ENCODE assay signal across 28 mouse cellular contexts in the genomic region with DNA sequence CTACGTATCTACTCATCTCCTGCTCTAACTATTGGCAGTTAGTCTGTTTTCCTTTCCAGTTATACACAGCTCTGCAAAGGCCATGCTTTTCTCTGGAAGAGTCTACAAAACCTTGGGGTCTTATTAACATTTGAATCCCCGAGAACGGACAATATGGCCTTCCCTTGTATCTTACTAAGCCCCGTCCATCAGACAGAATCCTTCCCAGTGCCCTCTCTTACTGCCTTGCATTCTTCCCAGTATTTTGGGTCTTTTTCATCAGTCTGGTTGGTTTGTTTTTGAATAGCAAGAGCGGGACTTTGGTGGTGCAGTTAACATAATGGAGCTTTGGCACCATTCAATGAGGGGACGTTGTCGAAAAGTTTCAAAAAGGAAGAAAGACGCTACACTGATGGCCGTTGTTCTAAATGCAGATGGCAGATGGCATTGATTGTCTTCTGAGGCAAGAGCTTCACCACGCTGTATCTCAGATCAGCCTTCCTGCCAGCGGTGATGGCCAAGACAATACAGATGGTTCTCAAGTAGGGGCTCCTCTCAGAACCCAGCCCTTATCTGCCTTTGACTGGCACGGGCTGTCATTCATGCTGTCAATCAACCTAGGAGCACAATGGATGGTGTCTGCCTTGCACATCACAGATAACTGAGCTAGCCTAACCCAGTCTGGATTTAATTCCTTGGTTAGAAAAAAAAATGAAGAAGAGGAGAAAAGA.
DNase-seq lines count a peak whose midpoint lies in the region; ATAC-seq and TF ChIP-seq lines count a peak whose summit lies in the region.
"Had no signal": no experiment of that assay in that cellular context is flagged by ENCODE, and none has a peak within 500 bp of the region (broad histone marks: within the 10 kb centered on the region; RNA-seq: fewer than 3 reads in every experiment).

No protein-coding gene starts in this region.

- H3K27ac ChIP-seq in forebrain, embryonic 14.5 days (ENCODE audit: low read depth, low read length): no peak overlapping the region
- no peak overlapping the region for H3K27ac ChIP-seq in forebrain, postnatal 0 days (ENCODE audit: low read depth, low read length)
- peak overlapping the region; percentile 4; the same call in 1 of the 2 replicates for H3K27ac ChIP-seq in hindbrain, embryonic 12.5 days
- H3K27ac ChIP-seq in hindbrain, postnatal 0 days: no peak overlapping the region
- no peak overlapping the region for H3K27ac ChIP-seq in hindbrain, embryonic 13.5 days
- H3K27ac ChIP-seq in midbrain, embryonic 14.5 days (replicated peaks; ENCODE audit: low read depth, low read length): 0 out of 2 replicates have a peak overlapping the region, but pooled peaks have one; percentile 14
- H3K27ac ChIP-seq: embryonic facial prominence, embryonic 15.5 days; heart, embryonic 10.5 days; heart, embryonic 15.5 days; kidney, postnatal 0 days; liver, embryonic 12.5 days; neural tube, embryonic 15.5 days; stomach, embryonic 15.5 days had no signal

- peaks cover 11% of the 10 kb centered on the region for H3K4me1 ChIP-seq in forebrain, embryonic 14.5 days (ENCODE audit: control insufficient read depth, insufficient read depth, low read length)
- no peaks in the 10 kb centered on the region for H3K4me1 ChIP-seq in forebrain, postnatal 0 days (ENCODE audit: insufficient read depth)
- H3K4me1 ChIP-seq in hindbrain, embryonic 12.5 days: peaks cover 5% of the 10 kb centered on the region
- no peaks in the 10 kb centered on the region for H3K4me1 ChIP-seq in hindbrain, postnatal 0 days (ENCODE audit: insufficient read depth, low read length)
- peaks cover 4% of the 10 kb centered on the region; the same call in 1 of the 2 replicates for H3K4me1 ChIP-seq in hindbrain, embryonic 13.5 days (replicated peaks)
- H3K4me1 ChIP-seq in midbrain, embryonic 14.5 days (ENCODE audit: control insufficient read depth, insufficient read depth, low read length): peaks cover 12% of the 10 kb centered on the region; the same call in 1 of the 2 replicates
- H3K4me1 ChIP-seq: embryonic facial prominence, embryonic 15.5 days; heart, embryonic 10.5 days; heart, embryonic 15.5 days; liver, embryonic 12.5 days; megakaryocyte, embryonic 14.5 days; stomach, embryonic 15.5 days had no signal

- WGBS in forebrain, embryonic 14.5 days: 65% methylated on average over 12 of the region's 12 CpGs
- WGBS in forebrain, postnatal 0 days: 45% methylated on average over 12 of the region's 12 CpGs
- WGBS in hindbrain, embryonic 12.5 days: 62% methylated on average over 12 of the region's 12 CpGs
- 55% methylated on average over 12 of the region's 12 CpGs for WGBS in hindbrain, postnatal 0 days
- 54% methylated on average over 12 of the region's 12 CpGs for WGBS in hindbrain, embryonic 13.5 days
- WGBS in midbrain, embryonic 14.5 days: 29% methylated on average over 12 of the region's 12 CpGs

- no peaks in the 10 kb centered on the region for H3K36me3 ChIP-seq in forebrain, embryonic 14.5 days (ENCODE audit: control insufficient read depth, insufficient read depth, low read length)
- H3K36me3 ChIP-seq in forebrain, postnatal 0 days (ENCODE audit: insufficient read depth): no peaks in the 10 kb centered on the region
- no peaks in the 10 kb centered on the region for H3K36me3 ChIP-seq in hindbrain, embryonic 12.5 days
- H3K36me3 ChIP-seq in hindbrain, postnatal 0 days (ENCODE audit: insufficient read depth, low read length): no peaks in the 10 kb centered on the region
- H3K36me3 ChIP-seq in hindbrain, embryonic 13.5 days: no peaks in the 10 kb centered on the region
- no peaks in the 10 kb centered on the region for H3K36me3 ChIP-seq in midbrain, embryonic 14.5 days (ENCODE audit: control insufficient read depth, insufficient read depth, low read length)
- H3K36me3 ChIP-seq: embryonic facial prominence, embryonic 15.5 days; heart, embryonic 10.5 days; heart, embryonic 15.5 days; liver, embryonic 12.5 days; neural tube, embryonic 15.5 days; stomach, embryonic 15.5 days had no signal

- no peak overlapping the region for H3K4me2 ChIP-seq in forebrain, embryonic 14.5 days (ENCODE audit: low read length)
- H3K4me2 ChIP-seq in forebrain, postnatal 0 days (ENCODE audit: low read depth): no peak overlapping the region
- no peak overlapping the region for H3K4me2 ChIP-seq in hindbrain, embryonic 12.5 days (replicated peaks)
- no peak overlapping the region for H3K4me2 ChIP-seq in hindbrain, postnatal 0 days (ENCODE audit: low read depth, low read length)
- H3K4me2 ChIP-seq in hindbrain, embryonic 13.5 days: no peak overlapping the region
- no peak overlapping the region for H3K4me2 ChIP-seq in midbrain, embryonic 14.5 days (ENCODE audit: low read length)
- H3K4me2 ChIP-seq: embryonic facial prominence, embryonic 15.5 days; heart, embryonic 15.5 days; liver, embryonic 12.5 days; neural tube, embryonic 15.5 days; stomach, embryonic 15.5 days had no signal

- no peaks in the 10 kb centered on the region for H3K27me3 ChIP-seq in forebrain, embryonic 14.5 days (replicated peaks; ENCODE audit: control insufficient read depth, insufficient read depth, low read length)
- no peaks in the 10 kb centered on the region for H3K27me3 ChIP-seq in forebrain, postnatal 0 days (ENCODE audit: insufficient read depth, low read length)
- H3K27me3 ChIP-seq in hindbrain, embryonic 12.5 days: no peaks in the 10 kb centered on the region
- no peaks in the 10 kb centered on the region for H3K27me3 ChIP-seq in hindbrain, postnatal 0 days (ENCODE audit: insufficient read depth, low read length)
- H3K27me3 ChIP-seq in hindbrain, embryonic 13.5 days: 0 out of 2 replicates have a peak, but pooled peaks cover 3% of the 10 kb centered on the region
- H3K27me3 ChIP-seq in midbrain, embryonic 14.5 days (ENCODE audit: control insufficient read depth, insufficient read depth, low read length): no peaks in the 10 kb centered on the region
- H3K27me3 ChIP-seq: embryonic facial prominence, embryonic 15.5 days; heart, embryonic 15.5 days; liver, embryonic 12.5 days; megakaryocyte, embryonic 14.5 days; neural tube, embryonic 15.5 days; stomach, embryonic 15.5 days had no signal

- H3K4me3 ChIP-seq in forebrain, embryonic 14.5 days (ENCODE audit: low read depth, low read length): no peak overlapping the region
- H3K4me3 ChIP-seq in forebrain, postnatal 0 days (ENCODE audit: low read depth, low read length): no peak overlapping the region
- H3K4me3 ChIP-seq in hindbrain, embryonic 12.5 days: no peak overlapping the region
- no peak overlapping the region for H3K4me3 ChIP-seq in hindbrain, postnatal 0 days (ENCODE audit: low read length)
- H3K4me3 ChIP-seq in hindbrain, embryonic 13.5 days: no peak overlapping the region
- H3K4me3 ChIP-seq in midbrain, embryonic 14.5 days (replicated peaks; ENCODE audit: low read depth, low read length): no peak overlapping the region
- H3K4me3 ChIP-seq: embryonic facial prominence, embryonic 15.5 days; heart, embryonic 10.5 days; heart, embryonic 15.5 days; liver, embryonic 12.5 days; megakaryocyte, embryonic 14.5 days; neural tube, embryonic 15.5 days; stomach, embryonic 15.5 days had no signal

- H3K9me3 ChIP-seq in forebrain, embryonic 14.5 days (replicated peaks; ENCODE audit: control insufficient read depth, low read length): no peaks in the 10 kb centered on the region
- no peaks in the 10 kb centered on the region for H3K9me3 ChIP-seq in forebrain, postnatal 0 days (ENCODE audit: low read length)
- no peaks in the 10 kb centered on the region for H3K9me3 ChIP-seq in hindbrain, embryonic 12.5 days (replicated peaks)
- no peaks in the 10 kb centered on the region for H3K9me3 ChIP-seq in hindbrain, postnatal 0 days (ENCODE audit: low read length)
- H3K9me3 ChIP-seq in hindbrain, embryonic 13.5 days: no peaks in the 10 kb centered on the region
- no peaks in the 10 kb centered on the region for H3K9me3 ChIP-seq in midbrain, embryonic 14.5 days (ENCODE audit: control insufficient read depth, low read length)
- H3K9me3 ChIP-seq: embryonic facial prominence, embryonic 15.5 days; heart, embryonic 10.5 days; heart, embryonic 15.5 days; liver, embryonic 12.5 days; neural tube, embryonic 15.5 days; stomach, embryonic 15.5 days had no signal

- peak; percentile 72 for ATAC-seq in forebrain, embryonic 14.5 days
- ATAC-seq in forebrain, postnatal 0 days: no peak
- peak; percentile 68 for ATAC-seq in hindbrain, embryonic 12.5 days (ENCODE audit: low FRiP score)
- ATAC-seq in hindbrain, postnatal 0 days: no peak
- ATAC-seq in hindbrain, embryonic 13.5 days (ENCODE audit: low FRiP score): peak; percentile 46; the same call in 1 of the 2 replicates
- ATAC-seq in midbrain, embryonic 14.5 days (ENCODE audit: low FRiP score, low TSS enrichment): no peak
- ATAC-seq: intestine, embryonic 16.5 days; liver, embryonic 12.5 days; lung, postnatal 0 days had no signal

- no peak overlapping the region for H3K9ac ChIP-seq in forebrain, embryonic 14.5 days (ENCODE audit: low read length)
- H3K9ac ChIP-seq in forebrain, postnatal 0 days: no peak overlapping the region
- H3K9ac ChIP-seq in hindbrain, embryonic 12.5 days: no peak overlapping the region
- H3K9ac ChIP-seq in hindbrain, postnatal 0 days (replicated peaks; ENCODE audit: low read length): no peak overlapping the region
- H3K9ac ChIP-seq in hindbrain, embryonic 13.5 days: no peak overlapping the region
- no peak overlapping the region for H3K9ac ChIP-seq in midbrain, embryonic 14.5 days (replicated peaks; ENCODE audit: low read length)
- H3K9ac ChIP-seq: embryonic facial prominence, embryonic 15.5 days; heart, embryonic 15.5 days; liver, embryonic 12.5 days; neural tube, embryonic 15.5 days; stomach, embryonic 15.5 days had no signal

- no peak for DNase-seq in forebrain, embryonic 14.5 days (ENCODE audit: low spot score)
- DNase-seq in forebrain, postnatal 0 days: no peak
- DNase-seq in hindbrain, postnatal 0 days (ENCODE audit: low spot score): no peak
- peak; percentile 20 for DNase-seq in midbrain, embryonic 14.5 days
- DNase-seq: adrenal gland, postnatal 36 days; B cell, adult 2 months; cerebellum, adult 2 months; cerebellum, postnatal 14 days; gastrocnemius, postnatal 25 days; kidney, adult 8-10 months; kidney, postnatal 4 days; left cerebral cortex, postnatal 4 days; lung, adult 18-20 months; lung, postnatal 4 days; retina, postnatal 1 day; right cerebral cortex, postnatal 14 days had no signal

- TF ChIP-seq CTCF in forebrain, postnatal 0 days (IDR thresholded peaks at IDR 0.05; ENCODE audit: low read depth): no peak
- TF ChIP-seq CTCF in hindbrain, postnatal 0 days (IDR thresholded peaks at IDR 0.05; ENCODE audit: low read depth): no peak

Comparison
In these comparisons a context has a peak if more than half of its experiments do, and no peak if none do; other contexts are left out.
1. ATAC-seq: peak in forebrain, embryonic 14.5 days (single experiment), hindbrain, embryonic 12.5 days (single experiment) and hindbrain, embryonic 13.5 days (single experiment); none in forebrain, postnatal 0 days (single experiment), hindbrain, postnatal 0 days (single experiment) and midbrain, embryonic 14.5 days (single experiment).
2. H3K27ac ChIP-seq: peak in hindbrain, embryonic 12.5 days (single experiment) and midbrain, embryonic 14.5 days (single experiment); none in forebrain, embryonic 14.5 days (single experiment), forebrain, postnatal 0 days (single experiment), hindbrain, postnatal 0 days (single experiment) and hindbrain, embryonic 13.5 days (single experiment).